ENCODE assay signal across 11 mouse cellular contexts in the genomic region with DNA sequence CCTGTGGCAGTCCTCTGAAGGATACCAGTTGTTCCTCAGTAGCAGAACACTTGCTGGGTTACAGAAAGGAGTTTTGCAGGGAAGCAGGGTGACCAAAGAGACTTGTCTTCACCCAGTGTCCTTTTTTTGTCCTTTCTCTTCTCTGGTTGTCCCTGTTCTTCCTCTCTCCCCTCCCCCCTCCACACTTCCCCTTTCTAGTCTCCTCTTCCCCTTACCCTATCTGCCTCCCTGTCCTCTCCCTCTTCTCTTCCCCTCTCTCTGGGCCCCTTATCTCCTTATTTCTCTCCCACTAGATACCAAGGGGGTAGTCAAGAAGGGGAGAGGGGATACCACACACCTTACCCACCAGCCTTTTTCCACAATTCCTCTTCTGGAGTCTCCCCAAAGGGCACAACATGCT. TPM values are rescaled to one million over a fixed set of nuclear protein-coding genes. Genes with fewer than 3 reads are reported as not detected.
DNase-seq lines count a peak whose midpoint lies in the region; ATAC-seq lines count a peak whose summit lies in the region.
"Had no signal": no experiment of that assay in that cellular context is flagged by ENCODE, and none has a peak within 500 bp of the region (broad histone marks: within the 10 kb centered on the region; RNA-seq: fewer than 3 reads in every experiment).

No protein-coding gene starts in this region.

- no peaks in the 10 kb centered on the region; the same call in 1 of the 2 replicates for H3K27me3 ChIP-seq in liver, embryonic 16.5 days (ENCODE audit: control insufficient read depth, insufficient read depth, low read depth, low read length)
- no peaks in the 10 kb centered on the region for H3K27me3 ChIP-seq in kidney, embryonic 14.5 days (ENCODE audit: control insufficient read depth, insufficient read depth, low read length)
- H3K27me3 ChIP-seq: liver, embryonic 13.5 days; stomach, embryonic 15.5 days had no signal

- DNase-seq in liver = no peak
- DNase-seq in B cell, adult 2 months = peak; percentile 32 to 51
- DNase-seq in kidney, adult 11 months = no peak
- DNase-seq: liver, embryonic 13.5 days had no signal

- H3K4me1 ChIP-seq in liver, embryonic 16.5 days (ENCODE audit: control insufficient read depth, low read depth, low read length) = no peaks in the 10 kb centered on the region
- H3K4me1 ChIP-seq in kidney, embryonic 14.5 days (ENCODE audit: control insufficient read depth, insufficient read depth, low read length) = no peaks in the 10 kb centered on the region
- H3K4me1 ChIP-seq: stomach, embryonic 15.5 days had no signal

- H3K36me3 ChIP-seq in liver, embryonic 16.5 days (ENCODE audit: control insufficient read depth, insufficient read depth) = no peaks in the 10 kb centered on the region
- peaks cover 3% of the 10 kb centered on the region; the same call in 1 of the 2 replicates for H3K36me3 ChIP-seq in kidney, embryonic 14.5 days (ENCODE audit: control insufficient read depth, insufficient read depth, low read length)
- H3K36me3 ChIP-seq: stomach, embryonic 15.5 days had no signal

- no peak overlapping the region for H3K4me2 ChIP-seq in liver, embryonic 16.5 days (ENCODE audit: low read depth, low read length)
- H3K4me2 ChIP-seq in kidney, embryonic 14.5 days (replicated peaks; ENCODE audit: low read depth, low read length) = no peak overlapping the region
- H3K4me2 ChIP-seq: liver, embryonic 13.5 days; stomach, embryonic 15.5 days had no signal

- H3K9ac ChIP-seq in liver, embryonic 16.5 days (ENCODE audit: low read depth, low read length) = no peak overlapping the region
- no peak overlapping the region for H3K9ac ChIP-seq in kidney, embryonic 14.5 days (ENCODE audit: low read depth, low read length)
- H3K9ac ChIP-seq: forebrain, postnatal 0 days; liver, embryonic 13.5 days; stomach, embryonic 15.5 days had no signal

- no peak overlapping the region for H3K27ac ChIP-seq in liver, embryonic 16.5 days (ENCODE audit: low read length)
- no peak overlapping the region for H3K27ac ChIP-seq in kidney, embryonic 14.5 days (ENCODE audit: low read depth, low read length)
- H3K27ac ChIP-seq: hindbrain, postnatal 0 days; liver, embryonic 13.5 days; stomach, embryonic 15.5 days had no signal

- no peak overlapping the region for H3K4me3 ChIP-seq in liver, embryonic 16.5 days (ENCODE audit: low read depth, low read length)
- H3K4me3 ChIP-seq in kidney, embryonic 14.5 days (ENCODE audit: low read length) = no peak overlapping the region
- H3K4me3 ChIP-seq: liver, embryonic 13.5 days; stomach, embryonic 15.5 days had no signal

- no peaks in the 10 kb centered on the region for H3K9me3 ChIP-seq in liver, embryonic 16.5 days (replicated peaks; ENCODE audit: control insufficient read depth, low read length)
- no peaks in the 10 kb centered on the region for H3K9me3 ChIP-seq in kidney, embryonic 14.5 days (ENCODE audit: control insufficient read depth, low read length)
- H3K9me3 ChIP-seq: liver, embryonic 13.5 days; stomach, embryonic 15.5 days had no signal

- ATAC-seq in liver, embryonic 16.5 days (ENCODE audit: low read depth) = peak; percentile 11; the same call in 1 of the 2 replicates
- peak; percentile 66 to 80; a peak in 3 of 4 replicates for ATAC-seq in hematopoietic stem cell, adult 5-6 weeks (replicated peaks in 1 of 2; ENCODE audit: insufficient read depth in 1 of 2, low FRiP score in 2 of 2, low TSS enrichment in 1 of 2, low read depth in 1 of 2, poor library complexity in 2 of 2, severe bottlenecking in 2 of 2)
- peak; percentile 62 for ATAC-seq in monocyte, adult 5-6 weeks (replicated peaks; ENCODE audit: insufficient number of reproducible peaks, low FRiP score, low TSS enrichment, poor library complexity, severe bottlenecking)
- ATAC-seq in kidney, embryonic 14.5 days (ENCODE audit: low FRiP score, low TSS enrichment) = no peak

RNA-seq across cellular contexts. Expression of gene Pdha1, which starts 22.1 kb away (rescaled TPM):
- polyA plus RNA-seq in liver, embryonic 16.5 days (2015; fragmentation: Nextera tagmentation; extraction: Ambion mirVana) = 42.8 and 45.2 TPM in 2 replicates
- total RNA-seq in hematopoietic stem cell, adult 5-6 weeks (2017) = 176 and 188 TPM in 2 replicates
- 171 to 244 TPM (median 237 TPM) in 3 replicates for total RNA-seq in monocyte, adult 5-6 weeks (2017)
- polyA plus RNA-seq in kidney, embryonic 14.5 days (2014; fragmentation: Nextera tagmentation; extraction: Ambion mirVana) = 79.9 and 115 TPM in 2 replicates

Comparison
In these comparisons a context has a peak if more than half of its experiments do, and no peak if none do; other contexts are left out.
1. DNase-seq: peak in B cell, adult 2 months (2 of 2); none in liver (single experiment) and kidney, adult 11 months (single experiment).